Mouse (Mus musculus) hindbrain, embryonic 16.5 days (tissue): ENCODE data around the gene Arhgef3. TPM values are rescaled to one million over a fixed set of nuclear protein-coding genes. Genes with fewer than 3 reads are reported as not detected.

Source experiments
- ATAC-seq: fragments of 200-750 bp; cut with Nextera tagmentation; 2 replicates; pipeline ENCODE4 v1.8.0; 2017; ENCODE audit warnings: moderate TSS enrichment, moderate library complexity
- H3K27ac ChIP-seq: fragments of 300-500 bp; sonication (generic); 2 replicates; pipeline ENCODE4 v1.5.1; 2014; ENCODE audit warnings: low read depth, mild to moderate bottlenecking, control low read depth, low read length, moderate library complexity
- H3K27me3 ChIP-seq: fragments of 300-500 bp; sonication (generic); replicated peaks from 2 replicates; pipeline ENCODE4 v1.6.1; 2014; ENCODE audit warnings: low read length; ENCODE audit not compliant: control insufficient read depth, insufficient read depth
- H3K36me3 ChIP-seq: fragments of 300-500 bp; sonication (generic); 2 replicates; pipeline ENCODE4 v1.6.1; 2014; ENCODE audit warnings: mild to moderate bottlenecking, low read length, moderate library complexity, mixed read lengths; ENCODE audit not compliant: control insufficient read depth, insufficient read depth
- H3K4me1 ChIP-seq: fragments of 300-500 bp; sonication (generic); 2 replicates; pipeline ENCODE4 v1.6.1; 2014; ENCODE audit warnings: low read depth, low read length; ENCODE audit not compliant: control insufficient read depth, insufficient read depth
- H3K4me2 ChIP-seq: fragments of 300-500 bp; sonication (generic); 2 replicates; pipeline ENCODE4 v1.6.1; 2014; ENCODE audit warnings: mild to moderate bottlenecking, low read length, control low read depth, moderate library complexity
- H3K4me3 ChIP-seq: fragments of 300-500 bp; sonication (generic); 2 replicates; pipeline ENCODE4 v1.5.1; 2014; ENCODE audit warnings: mild to moderate bottlenecking, low read length, control low read depth, moderate library complexity
- H3K9ac ChIP-seq: fragments of 300-500 bp; sonication (generic); 2 replicates; pipeline ENCODE4 v1.6.1; 2014; ENCODE audit warnings: low read depth, mild to moderate bottlenecking, control low read depth, low read length, moderate library complexity
- H3K9me3 ChIP-seq: fragments of 300-500 bp; sonication (generic); 2 replicates; pipeline ENCODE4 v1.6.1; 2014; ENCODE audit warnings: mild to moderate bottlenecking, low read length, moderate library complexity; ENCODE audit not compliant: control insufficient read depth
- WGBS: fragments of 180-500 bp; shearing (Covaris S2); extraction: QIAGEN DNeasy Blood & Tissue Kit; methylation state at CpG from one replicate; pipeline ENCODE4 v1.1.7; 2014; 5-methylcytosine and 5-hydroxymethylcytosine counted together
- polyA plus RNA-seq: library from polyadenylated mRNA; unstranded; fragments of >200 nt; fragmentation: Nextera tagmentation; extraction: Ambion mirVana; gene quantifications from 2 replicates; pipeline ENCODE4 v1.2.1, GENCODE M21; 2015

The Arhgef3 gene
- polyA plus RNA-seq, 1 experiment from 2014 or later: 18.4 TPM

GRCm38 (mm10) chr14:27130031-27130430, 15.3 kb downstream of the Arhgef3 start:
- H3K9ac ChIP-seq: no peak overlapping the region
- no peak overlapping the region for H3K27ac ChIP-seq
- no peak for ATAC-seq
- H3K4me2 ChIP-seq: no peak overlapping the region
- H3K27me3 ChIP-seq: no peaks in the 10 kb centered on the region
- no peaks in the 10 kb centered on the region for H3K9me3 ChIP-seq
- 86% methylated on average over 3 of the region's 3 CpGs for WGBS
- no peak overlapping the region for H3K4me3 ChIP-seq
- no peaks in the 10 kb centered on the region for H3K4me1 ChIP-seq
- no peaks in the 10 kb centered on the region for H3K36me3 ChIP-seq

- WGBS: 84% methylated on average over 1 of the region's 1 CpGs
- no peak for ATAC-seq
- Histone ChIP-seq H3K9ac (no peak overlapping the region), H3K27ac (no peak overlapping the region), H3K4me3 (no peak overlapping the region), H3K36me3 (no peaks in the 10 kb centered on the region), H3K4me1 (no peaks in the 10 kb centered on the region), H3K9me3 (no peaks in the 10 kb centered on the region), H3K27me3 (no peaks in the 10 kb centered on the region), H3K4me2 (no peak overlapping the region)
Observed at GRCm38 (mm10) chr14:27130676-27131075, 16.0 kb downstream of the Arhgef3 start.

GRCm38 (mm10) chr14:27131521-27131920, 16.8 kb downstream of the Arhgef3 start:
- H3K27ac ChIP-seq: no peak overlapping the region
- WGBS: 50% methylated on average over 1 of the region's 1 CpGs
- no peaks in the 10 kb centered on the region for H3K9me3 ChIP-seq
- no peak overlapping the region for H3K9ac ChIP-seq
- H3K4me1 ChIP-seq: no peaks in the 10 kb centered on the region
- no peaks in the 10 kb centered on the region for H3K36me3 ChIP-seq
- H3K27me3 ChIP-seq: no peaks in the 10 kb centered on the region
- no peak for ATAC-seq
- no peak overlapping the region for H3K4me2 ChIP-seq
- H3K4me3 ChIP-seq: no peak overlapping the region

- no peak overlapping the region for H3K4me3 ChIP-seq
- H3K27ac ChIP-seq: no peak overlapping the region
- WGBS: 73% methylated on average over 9 of the region's 9 CpGs
- H3K36me3 ChIP-seq: no peaks in the 10 kb centered on the region
- no peak overlapping the region for H3K9ac ChIP-seq
- no peaks in the 10 kb centered on the region for H3K27me3 ChIP-seq
- ATAC-seq: 0 out of 2 replicates have a peak, but pooled peaks have one; percentile 45
- H3K4me2 ChIP-seq: no peak overlapping the region
- H3K9me3 ChIP-seq: no peaks in the 10 kb centered on the region
- no peaks in the 10 kb centered on the region for H3K4me1 ChIP-seq
Observed at GRCm38 (mm10) chr14:27138891-27139290, 24.2 kb downstream of the Arhgef3 start.

- no peaks in the 10 kb centered on the region for H3K9me3 ChIP-seq
- H3K9ac ChIP-seq: no peak overlapping the region
- H3K36me3 ChIP-seq: no peaks in the 10 kb centered on the region
- H3K4me2 ChIP-seq: no peak overlapping the region
- ATAC-seq: no peak
- H3K27ac ChIP-seq: no peak overlapping the region
- 95% methylated on average over 3 of the region's 3 CpGs for WGBS
- H3K4me1 ChIP-seq: no peaks in the 10 kb centered on the region
- H3K4me3 ChIP-seq: no peak overlapping the region
- H3K27me3 ChIP-seq: no peaks in the 10 kb centered on the region
Observed at GRCm38 (mm10) chr14:27139968-27140367, 25.3 kb downstream of the Arhgef3 start.

- Histone ChIP-seq H3K4me1 (no peaks in the 10 kb centered on the region), H3K4me3 (no peak overlapping the region), H3K36me3 (no peaks in the 10 kb centered on the region), H3K9me3 (no peaks in the 10 kb centered on the region), H3K27me3 (no peaks in the 10 kb centered on the region), H3K27ac (no peak overlapping the region), H3K9ac (no peak overlapping the region), H3K4me2 (no peak overlapping the region)
- 18% methylated on average over 3 of the region's 3 CpGs for WGBS
- ATAC-seq: no peak
Observed at GRCm38 (mm10) chr14:27141486-27141885, 26.8 kb downstream of the Arhgef3 start.

- H3K4me3 ChIP-seq: no peak overlapping the region
- H3K4me1 ChIP-seq: no peaks in the 10 kb centered on the region
- H3K9me3 ChIP-seq: no peaks in the 10 kb centered on the region
- ATAC-seq: no peak
- H3K27me3 ChIP-seq: no peaks in the 10 kb centered on the region
- H3K27ac ChIP-seq: no peak overlapping the region
- H3K4me2 ChIP-seq: no peak overlapping the region
- no peaks in the 10 kb centered on the region for H3K36me3 ChIP-seq
- H3K9ac ChIP-seq: no peak overlapping the region
- 93% methylated on average over 5 of the region's 5 CpGs for WGBS
Observed at GRCm38 (mm10) chr14:27142680-27143079, 28.0 kb downstream of the Arhgef3 start.

- WGBS: 61% methylated on average over 8 of the region's 8 CpGs
- H3K27ac ChIP-seq: no peak overlapping the region
- H3K4me2 ChIP-seq: no peak overlapping the region
- H3K4me3 ChIP-seq: no peak overlapping the region
- H3K9ac ChIP-seq: no peak overlapping the region
- no peaks in the 10 kb centered on the region for H3K36me3 ChIP-seq
- ATAC-seq: no peak
- no peaks in the 10 kb centered on the region for H3K4me1 ChIP-seq
- no peaks in the 10 kb centered on the region for H3K9me3 ChIP-seq
- no peaks in the 10 kb centered on the region for H3K27me3 ChIP-seq
Observed at GRCm38 (mm10) chr14:27145171-27146045, 30.7 kb downstream of the Arhgef3 start.

- Histone ChIP-seq H3K9me3 (no peaks in the 10 kb centered on the region), H3K9ac (no peak overlapping the region), H3K4me1 (no peaks in the 10 kb centered on the region), H3K27me3 (no peaks in the 10 kb centered on the region), H3K4me2 (no peak overlapping the region), H3K27ac (no peak overlapping the region), H3K36me3 (no peaks in the 10 kb centered on the region), H3K4me3 (no peak overlapping the region)
- 90% methylated on average over 7 of the region's 7 CpGs for WGBS
- ATAC-seq: no peak
Observed at GRCm38 (mm10) chr14:27147726-27148125, 33.0 kb downstream of the Arhgef3 start.
